Mouse (Mus musculus): ENCODE results near the gene Ttc30b.
"Not testable (repeated sequence)": the region's sequence is repeated elsewhere in the genome, so short reads cannot be mapped to it uniquely, and the experiment has no call there.

The Ttc30b gene

DNA sequence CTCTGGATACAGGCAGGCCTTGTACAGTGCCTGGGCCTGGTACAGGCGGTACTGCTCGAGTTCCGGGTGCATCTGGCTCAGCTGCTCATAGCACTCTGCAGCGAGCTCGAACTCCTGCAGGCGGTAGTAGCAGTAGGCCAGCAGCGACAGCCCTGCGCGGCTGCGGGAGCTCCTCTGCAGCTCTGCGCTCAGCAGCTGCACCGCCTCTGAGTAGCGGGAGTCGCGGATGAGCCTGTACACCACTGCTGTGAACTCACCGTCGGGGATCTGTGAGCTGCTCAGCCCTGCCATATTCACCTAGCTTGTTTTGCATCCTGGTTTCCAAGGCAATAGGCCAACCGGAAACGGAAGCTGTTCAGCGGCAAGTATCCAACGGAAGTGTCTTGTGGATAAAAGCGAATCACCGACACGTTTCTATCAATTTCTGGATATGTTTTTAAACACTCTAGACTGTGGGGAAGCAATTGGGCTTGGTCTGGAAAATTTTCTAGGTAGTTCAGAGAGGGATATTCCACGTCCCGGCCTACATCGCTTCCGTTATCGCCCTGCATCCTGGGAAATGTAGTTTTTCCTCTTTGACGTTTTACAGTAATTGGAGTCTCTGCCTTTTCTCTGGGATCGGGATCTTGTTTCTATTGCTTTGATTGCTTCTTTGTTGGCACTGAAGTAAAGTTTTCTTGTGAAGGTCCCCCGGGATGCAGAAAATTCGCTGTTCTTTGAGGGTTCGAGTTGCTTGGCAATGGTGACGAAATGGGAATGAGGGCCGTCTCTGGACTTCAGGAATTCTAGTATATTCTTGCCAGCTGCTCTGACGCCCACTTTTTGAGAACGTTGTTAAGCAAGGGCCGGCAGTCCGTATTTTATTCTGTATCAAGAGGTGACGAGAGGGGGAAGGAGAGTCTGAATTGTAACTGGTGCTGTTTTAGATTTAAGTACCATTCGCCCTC lies at the start of gene Ttc30b:
Ttc30b (minus strand) TSS at position 469 of the 947 bp plus-strand sequence.
- DNase-seq (ENCODE audit: low read depth, low spot score) = peak; percentile 88

DNA sequence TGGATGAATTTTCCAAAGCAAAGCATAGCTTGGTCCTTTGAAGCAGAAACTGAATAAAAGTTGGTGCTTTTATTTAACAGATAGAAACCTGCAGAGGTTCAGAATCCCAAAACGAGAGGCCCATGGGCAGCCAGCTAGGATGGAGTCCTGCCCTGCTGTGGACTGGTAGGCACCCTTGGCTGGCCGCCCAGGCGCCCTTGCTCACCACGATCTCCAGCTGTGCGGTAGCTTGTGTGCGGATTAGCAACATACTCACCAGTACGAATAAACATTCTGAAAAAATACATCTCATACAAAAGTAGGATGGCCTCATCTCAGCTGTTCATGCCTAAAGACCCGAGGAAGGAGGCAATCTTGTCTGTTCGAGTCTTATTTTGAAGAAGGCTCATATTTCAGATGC lies 49.4 kb upstream of the Ttc30b start:
- DNase-seq (ENCODE audit: low read depth, low spot score) = no peak

DNA sequence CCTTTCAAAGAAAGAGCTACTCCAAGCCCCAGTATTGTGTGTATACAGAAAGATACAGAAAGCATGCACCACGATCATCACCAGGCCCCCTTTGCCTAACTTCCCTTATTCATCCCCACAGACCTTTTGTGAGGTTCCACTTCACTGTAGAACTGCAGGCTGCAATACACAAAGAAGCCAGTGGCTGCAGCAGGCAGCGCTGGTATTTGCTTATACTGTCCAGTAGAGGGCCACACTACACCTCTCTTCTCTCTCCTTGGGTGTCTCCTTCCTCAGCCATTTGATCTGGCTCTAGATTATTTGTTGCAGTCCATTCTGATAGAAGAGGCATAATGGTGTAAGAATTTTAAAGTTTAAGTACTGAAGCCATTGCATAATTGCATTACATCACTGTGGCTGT lies 46.7 kb upstream of the Ttc30b start:
- DNase-seq (ENCODE audit: low read depth, low spot score) = peak; percentile 53

DNA sequence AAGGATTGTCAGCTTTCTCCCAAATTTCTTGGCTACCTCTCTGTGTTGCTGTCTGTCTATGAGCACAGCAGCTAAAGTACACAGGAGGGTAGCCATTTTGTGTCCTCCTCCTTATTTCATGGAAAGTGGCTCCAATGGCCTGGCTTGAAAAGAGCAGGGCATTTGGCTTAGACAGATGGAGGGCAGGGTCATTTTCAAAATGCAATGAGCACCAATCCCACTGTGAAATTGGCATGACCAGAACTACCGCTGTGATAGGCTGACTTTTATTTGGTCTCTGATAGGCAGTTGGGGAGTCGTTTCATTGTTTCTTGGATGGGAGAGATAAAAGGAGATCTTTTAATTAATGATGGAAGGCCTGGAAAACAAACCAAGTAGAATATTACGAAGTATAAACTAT lies 45.5 kb upstream of the Ttc30b start:
- DNase-seq (ENCODE audit: low read depth, low spot score) = no peak

DNA sequence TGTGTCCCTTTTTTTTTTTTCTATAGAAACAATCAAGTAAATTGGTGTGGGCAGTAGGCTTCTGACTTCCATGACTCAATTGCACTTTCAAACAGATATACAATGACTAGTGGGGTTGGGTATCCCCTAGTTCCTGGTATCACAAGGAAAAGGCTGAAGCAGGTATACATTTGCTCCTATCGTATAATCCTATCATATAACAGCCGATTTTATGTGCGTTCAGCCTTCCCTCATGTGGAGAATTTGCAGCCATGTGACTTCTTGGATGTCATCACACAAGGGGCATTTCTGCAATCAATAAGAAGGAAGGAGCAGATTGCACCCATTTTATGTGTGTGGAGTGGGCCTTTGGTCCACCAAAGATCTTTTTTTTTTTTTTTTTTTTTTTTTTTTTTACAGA lies 44.7 kb upstream of the Ttc30b start:
- no peak for DNase-seq (ENCODE audit: low read depth, low spot score)

DNA sequence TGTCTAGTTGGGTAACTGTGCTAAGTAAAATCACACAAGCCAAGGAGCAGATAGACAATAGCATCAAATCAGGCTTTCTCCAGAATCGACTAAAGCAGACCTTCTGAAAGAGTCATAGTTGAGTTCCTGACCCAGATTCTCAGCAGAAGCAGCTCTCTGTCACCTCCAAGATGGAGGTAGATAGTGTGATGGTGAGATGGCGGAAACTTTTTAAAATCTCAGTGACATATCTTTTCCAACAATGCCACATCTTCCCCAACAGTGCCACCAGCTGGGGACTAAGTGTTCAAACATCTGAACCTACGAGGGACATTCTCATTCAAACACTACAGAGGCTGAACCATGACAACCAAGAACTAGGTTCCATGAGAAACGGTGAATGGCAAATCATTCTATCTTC lies 44.2 kb upstream of the Ttc30b start:
- DNase-seq (ENCODE audit: low read depth, low spot score) = no peak

GRCm38 (mm10) chr2:75981440-75982081 lies 43.2 kb upstream of the Ttc30b start, which contains the start of gene Ttc30a1:
TSS of gene Ttc30a1 (minus strand) at chr2:75981967.
- DNase-seq (ENCODE audit: low read depth, low spot score) = peak; percentile 83

DNA sequence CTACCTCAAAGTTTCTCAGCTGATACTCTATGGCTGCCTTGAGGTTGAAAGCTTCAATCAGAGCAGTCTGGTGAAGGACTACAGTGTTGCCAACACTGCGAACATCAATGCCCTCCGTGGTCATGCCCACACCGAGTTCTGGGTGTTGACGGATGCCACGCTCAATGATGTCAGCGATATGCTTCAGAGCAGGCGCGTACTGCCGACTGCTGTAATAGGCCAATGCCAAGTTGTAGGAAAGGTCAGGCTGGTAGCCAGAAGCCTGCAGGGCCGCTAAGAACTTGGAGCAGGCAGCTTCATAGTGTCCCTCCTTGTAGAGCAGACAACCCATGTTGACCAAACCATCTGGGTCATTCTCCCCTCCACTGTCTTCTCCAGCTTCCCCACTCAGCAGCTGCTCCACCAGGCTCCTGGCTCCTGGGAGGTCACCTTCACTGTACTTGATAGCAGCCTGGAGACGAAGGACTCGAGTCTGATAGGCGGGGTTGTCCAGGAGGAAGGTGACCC lies 42.6 kb upstream of the Ttc30b start:
- DNase-seq (ENCODE audit: low read depth, low spot score) = not testable (repeated sequence)

GRCm38 (mm10) chr2:75977752-75978368 lies 39.5 kb upstream of the Ttc30b start, which contains the start of gene Ttc30a2:
TSS of gene Ttc30a2 (minus strand) at chr2:75978170.
- not testable (repeated sequence) for DNase-seq (ENCODE audit: low read depth, low spot score)

DNA sequence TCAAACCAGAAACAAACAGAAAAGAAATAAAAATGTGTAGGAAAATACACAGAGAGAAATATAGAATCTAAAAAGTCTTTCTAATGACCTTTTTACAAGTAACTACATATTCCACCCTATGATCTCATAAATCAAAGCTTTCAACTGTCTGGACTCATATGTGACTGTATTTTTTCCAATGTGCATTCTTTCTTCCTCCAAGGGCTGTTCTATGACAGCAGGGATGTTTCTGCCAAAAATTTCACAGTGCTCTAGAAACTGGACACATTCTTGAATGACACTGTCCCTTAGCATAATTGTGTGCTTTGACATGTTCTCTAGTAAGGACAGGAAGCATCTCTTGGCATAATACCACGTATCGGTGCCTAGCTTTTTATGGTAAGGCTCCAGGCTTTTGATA lies 37.7 kb upstream of the Ttc30b start:
- not testable (repeated sequence) for DNase-seq (ENCODE audit: low read depth, low spot score)

DNA sequence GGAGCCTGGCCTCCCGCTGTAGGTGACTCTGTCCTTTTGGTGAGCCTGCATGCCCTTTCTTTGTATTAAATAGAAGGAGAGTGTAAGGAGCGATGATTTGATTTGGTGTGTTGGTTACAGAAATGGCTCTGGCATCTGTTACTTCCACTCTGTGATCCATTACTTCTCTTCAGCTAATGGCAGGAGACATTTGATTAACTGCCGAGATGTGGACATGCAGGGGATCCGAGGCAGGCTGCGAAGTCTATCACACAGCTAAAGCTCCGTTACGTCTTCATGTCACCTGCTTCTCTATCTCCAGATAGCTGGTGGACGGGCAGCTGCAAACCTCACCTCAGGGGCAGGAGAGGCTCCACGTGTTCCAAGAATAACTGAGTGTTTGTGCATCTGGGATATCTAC lies 35.7 kb upstream of the Ttc30b start:
- DNase-seq (ENCODE audit: low read depth, low spot score) = no peak

GRCm38 (mm10) chr2:75964972-75965371 lies 26.6 kb upstream of the Ttc30b start:
- DNase-seq (ENCODE audit: low read depth, low spot score) = no peak

DNA sequence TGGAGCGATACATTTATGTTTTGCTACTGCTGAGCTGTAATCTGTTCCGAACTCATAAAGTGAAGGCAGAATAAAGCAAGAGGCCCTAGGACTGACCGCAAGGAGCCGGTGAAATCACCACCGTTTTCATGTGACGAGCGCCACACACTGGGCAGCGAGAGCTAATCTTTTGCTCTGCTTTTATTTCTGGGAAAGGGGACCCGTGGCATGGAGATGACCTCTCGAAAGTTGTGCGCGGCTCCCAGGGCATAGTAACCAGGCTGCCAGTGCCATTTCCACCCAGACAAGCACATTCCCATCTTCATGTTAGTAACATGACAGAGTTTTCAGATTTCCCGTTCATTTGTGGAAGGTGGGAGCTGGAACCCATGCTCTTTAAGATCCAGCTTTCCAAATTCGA lies 26.1 kb upstream of the Ttc30b start:
- no peak for DNase-seq (ENCODE audit: low read depth, low spot score)

GRCm38 (mm10) chr2:75964051-75964450 lies 25.7 kb upstream of the Ttc30b start:
- no peak for DNase-seq (ENCODE audit: low read depth, low spot score)

- no peak for DNase-seq (ENCODE audit: low read depth, low spot score)
Measured at GRCm38 (mm10) chr2:75963211-75963840, 24.9 kb upstream of the Ttc30b start.

GRCm38 (mm10) chr2:75960366-75961330 lies 22.3 kb upstream of the Ttc30b start:
- DNase-seq (ENCODE audit: low read depth, low spot score) = no peak

DNA sequence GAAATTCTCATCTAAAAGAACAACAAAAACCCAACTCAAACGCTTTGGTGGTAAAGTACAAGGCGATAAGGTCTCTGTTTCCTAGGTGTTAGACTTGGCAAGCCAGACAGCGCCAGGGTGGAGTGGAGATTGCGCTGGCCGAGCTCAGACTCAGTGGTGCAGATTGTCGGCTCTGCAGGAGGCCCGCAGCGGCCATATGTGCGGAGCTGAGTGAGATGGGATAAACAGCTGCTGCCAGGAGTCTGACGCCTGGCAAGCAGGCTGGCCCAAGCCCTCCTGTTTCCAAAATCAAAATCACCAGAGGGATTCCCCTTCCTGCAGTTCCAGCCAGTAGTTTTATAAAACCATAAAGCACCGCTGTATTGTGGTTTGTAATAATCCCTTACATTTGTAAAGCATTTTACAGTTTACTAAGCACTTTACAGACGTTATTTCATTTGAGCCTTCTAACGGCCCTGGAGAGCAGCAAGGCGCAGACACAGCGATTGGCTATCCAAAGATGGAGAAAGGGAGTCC lies 21.5 kb upstream of the Ttc30b start:
- no peak for DNase-seq (ENCODE audit: low read depth, low spot score)

DNA sequence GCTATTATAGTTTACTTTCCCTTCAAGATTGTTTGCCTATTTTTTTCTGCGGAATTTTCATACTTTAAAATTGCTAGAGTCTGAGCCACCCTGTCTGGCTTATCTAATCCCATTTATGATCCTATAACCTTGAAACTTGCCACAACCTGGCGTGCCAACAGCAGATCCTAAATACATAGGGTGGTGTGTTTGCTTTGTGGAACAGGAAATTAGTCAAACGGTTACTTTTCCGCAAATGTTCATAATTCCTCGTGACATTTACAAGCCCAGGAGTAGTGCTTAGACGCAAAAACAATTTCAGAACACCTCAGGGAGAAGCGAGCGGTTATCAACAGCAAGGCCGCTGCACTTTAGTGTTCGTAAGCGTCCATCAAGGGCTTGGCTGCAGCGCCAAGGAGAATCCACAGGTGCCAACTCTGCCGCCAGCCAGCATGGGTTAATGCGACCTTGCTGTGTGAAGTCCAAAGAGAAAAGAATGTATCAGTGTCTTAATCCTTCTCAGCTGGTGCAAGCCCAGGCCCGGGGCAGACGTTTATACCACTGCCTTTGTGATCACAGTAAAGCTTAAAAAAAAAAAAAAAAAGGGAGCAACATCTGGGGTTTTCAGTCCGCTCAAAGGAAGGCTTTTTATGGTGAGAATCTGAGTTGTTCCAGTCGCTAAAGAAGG lies 20.9 kb upstream of the Ttc30b start:
- no peak for DNase-seq (ENCODE audit: low read depth, low spot score)

DNA sequence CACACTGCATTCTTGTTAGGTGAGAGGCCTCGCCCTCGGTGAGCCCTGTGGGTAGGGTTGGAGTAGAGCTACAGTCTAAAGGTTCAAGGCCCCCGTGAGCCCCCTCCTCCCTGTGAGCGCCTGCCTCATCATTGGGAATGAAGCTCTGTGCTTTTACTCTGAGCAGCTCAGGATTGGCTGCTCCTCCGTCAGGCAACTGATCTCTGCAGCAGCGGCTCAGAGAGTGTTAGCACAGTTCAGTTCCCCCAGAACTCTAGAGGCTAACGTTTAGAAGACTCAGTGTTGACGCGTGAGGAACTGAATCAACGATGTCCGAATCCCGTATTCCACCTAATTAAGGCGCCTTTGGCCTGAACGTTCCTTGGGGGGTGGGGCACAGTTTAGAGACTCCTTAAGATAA lies 17.3 kb upstream of the Ttc30b start:
- no peak for DNase-seq (ENCODE audit: low read depth, low spot score)

- no peak for DNase-seq (ENCODE audit: low read depth, low spot score)
Measured at GRCm38 (mm10) chr2:75953320-75953719, 14.9 kb upstream of the Ttc30b start.

Measured in retina, postnatal 7 days (tissue).